Mouse (Mus musculus): ENCODE results near the gene Lrrc32. TPM values are rescaled to one million over a fixed set of nuclear protein-coding genes. Genes with fewer than 3 reads are reported as not detected.
A peak's percentile ranks its signal among the peaks of the same experiment; 100 is the strongest.

Gene Lrrc32
- total RNA-seq, 2 experiments from 2014 or later: 3.7 to 4.6 TPM

GRCm38 (mm10) chr7:98491451-98492200 is 2.5 kb downstream of the Lrrc32 start:
- peak overlapping the region; percentile 84 for H3K27ac ChIP-seq
- no peak for TF ChIP-seq CTCF (IDR thresholded peaks at IDR 0.05)
- intact Hi-C loops (cut with DNase I): no loop called here
- peak overlapping the region; percentile 73 for H3K4me3 ChIP-seq
- DNase-seq: no peak

- Histone ChIP-seq H3K4me3 (peak overlapping the region; percentile 73), H3K27ac (peak overlapping the region; percentile 84)
- intact Hi-C loops (cut with DNase I): no loop called here
- no peak for TF ChIP-seq CTCF (IDR thresholded peaks at IDR 0.05)
- peak; percentile 17 for DNase-seq
Observed at GRCm38 (mm10) chr7:98492331-98492730, 3.2 kb downstream of the Lrrc32 start.

GRCm38 (mm10) chr7:98493307-98493706 is 4.2 kb downstream of the Lrrc32 start:
- peak overlapping the region; percentile 84 for H3K27ac ChIP-seq
- intact Hi-C loops (cut with DNase I): no loop called here
- peak overlapping the region; percentile 73 for H3K4me3 ChIP-seq
- no peak for TF ChIP-seq CTCF (IDR thresholded peaks at IDR 0.05)
- peak; percentile 40 for DNase-seq

- intact Hi-C loops (cut with DNase I): no loop called here
- no peak for TF ChIP-seq CTCF (IDR thresholded peaks at IDR 0.05)
- peak overlapping the region; percentile 73 for H3K4me3 ChIP-seq
Observed at GRCm38 (mm10) chr7:98493901-98494480, 4.9 kb downstream of the Lrrc32 start.

GRCm38 (mm10) chr7:98495591-98495990 is 6.5 kb downstream of the Lrrc32 start:
- no peak for TF ChIP-seq CTCF (IDR thresholded peaks at IDR 0.05)
- Histone ChIP-seq H3K4me3 (no peak overlapping the region), H3K27ac (0 out of 2 replicates have a peak overlapping the region, but pooled peaks have one; percentile 3)
- no peak for DNase-seq
- intact Hi-C loops (cut with DNase I): no loop called here

More at GRCm38 (mm10) chr7:98493901-98494480, 4.9 kb downstream of the Lrrc32 start:
- peak overlapping the region; percentile 84 for H3K27ac ChIP-seq
- peak; percentile 22 for DNase-seq

GRCm38 (mm10) chr7:98497451-98497850 is 8.4 kb downstream of the Lrrc32 start:
- no peak for DNase-seq
- intact Hi-C loops (cut with DNase I): no loop called here
- TF ChIP-seq CTCF (IDR thresholded peaks at IDR 0.05): no peak
- Histone ChIP-seq H3K27ac (no peak overlapping the region), H3K4me3 (no peak overlapping the region)

- no peak overlapping the region for H3K4me3 ChIP-seq
- peak overlapping the region; percentile 82 for H3K27ac ChIP-seq
- TF ChIP-seq CTCF (IDR thresholded peaks at IDR 0.05): no peak
- intact Hi-C loops (cut with DNase I): no loop called here
- DNase-seq: no peak
Observed at GRCm38 (mm10) chr7:98498101-98498500, 9.0 kb downstream of the Lrrc32 start.

GRCm38 (mm10) chr7:98498656-98499560 is 9.8 kb downstream of the Lrrc32 start:
- intact Hi-C loops (cut with DNase I): no loop called here
- Histone ChIP-seq H3K27ac (peak overlapping the region; percentile 82), H3K4me3 (no peak overlapping the region)
- DNase-seq: peak; percentile 42
- no peak for TF ChIP-seq CTCF (IDR thresholded peaks at IDR 0.05)

- Histone ChIP-seq H3K27ac (peak overlapping the region; percentile 82), H3K4me3 (peak overlapping the region; percentile 32)
- DNase-seq: peak; percentile 62
- intact Hi-C loops (cut with DNase I): no loop called here
- no peak for TF ChIP-seq CTCF (IDR thresholded peaks at IDR 0.05)
Observed at GRCm38 (mm10) chr7:98499561-98500292, 10.6 kb downstream of the Lrrc32 start.

- intact Hi-C loops (cut with DNase I): no loop called here
- Histone ChIP-seq H3K27ac (peak overlapping the region; percentile 82), H3K4me3 (no peak overlapping the region)
- no peak for TF ChIP-seq CTCF (IDR thresholded peaks at IDR 0.05)
- DNase-seq: peak; percentile 80
Observed at GRCm38 (mm10) chr7:98500470-98500869, 11.4 kb downstream of the Lrrc32 start.

GRCm38 (mm10) chr7:98501078-98501477 is 12.0 kb downstream of the Lrrc32 start:
- no peak for TF ChIP-seq CTCF (IDR thresholded peaks at IDR 0.05)
- Histone ChIP-seq H3K27ac (peak overlapping the region; percentile 82), H3K4me3 (no peak overlapping the region)
- DNase-seq: no peak
- intact Hi-C loops (cut with DNase I): no loop called here

GRCm38 (mm10) chr7:98502921-98503320 is 13.8 kb downstream of the Lrrc32 start:
- intact Hi-C loops (cut with DNase I): no loop called here
- Histone ChIP-seq H3K27ac (peak overlapping the region; percentile 81), H3K4me3 (no peak overlapping the region)
- TF ChIP-seq CTCF (IDR thresholded peaks at IDR 0.05): no peak
- DNase-seq: no peak

Data from gastrocnemius, adult 2 months (tissue).